Mouse (Mus musculus) CH12.LX (cell line): ENCODE results near the gene Arih2.
A peak's percentile ranks its signal among the peaks of the same experiment; 100 is the strongest.

Experiments
- CTCF ChIP-seq, 2 experiments: IDR thresholded peaks in 1 of 2; conservative IDR thresholded peaks in 1 of 2; 2 replicates each; pipeline ENCODE4 v1.5.1; 2011 to 2012; ENCODE audit warnings: low read depth in 2 of 2, low read length in 2 of 2, improper control_type of control experiment in 1 of 2, inconsistent platforms in 1 of 2, mild to moderate bottlenecking in 1 of 2, moderate library complexity in 1 of 2
- ETS1 ChIP-seq: conservative IDR thresholded peaks from 2 replicates; pipeline ENCODE4 v1.6.1; 2012; ENCODE audit warnings: low read depth, mild to moderate bottlenecking, inconsistent platforms, low read length, improper control_type of control experiment, moderate library complexity
- HCFC1 ChIP-seq: IDR thresholded peaks from 2 replicates; pipeline ENCODE4 v1.6.1; 2012; ENCODE audit warnings: low read depth, mild to moderate bottlenecking, inconsistent platforms, low read length, improper control_type of control experiment
- IRF4 ChIP-seq: IDR thresholded peaks from 2 replicates; pipeline ENCODE4 v1.6.1; 2014; ENCODE audit warnings: low read depth, mild to moderate bottlenecking, inconsistent platforms, low read length, improper control_type of control experiment
- JUND ChIP-seq: conservative IDR thresholded peaks from 2 replicates; pipeline ENCODE4 v1.6.1; 2011; ENCODE audit warnings: low read depth, low read length, improper control_type of control experiment
- NRF1 ChIP-seq: IDR thresholded peaks from 2 replicates; pipeline ENCODE4 v1.6.1; 2014; ENCODE audit warnings: low read depth, mild to moderate bottlenecking, inconsistent platforms, low read length, improper control_type of control experiment, moderate library complexity
- POLR2A ChIP-seq: IDR thresholded peaks from 2 replicates; pipeline ENCODE4 v1.6.1; 2011; ENCODE audit warnings: low read depth, mild to moderate bottlenecking, improper control_type of control experiment, low read length
- USF1 ChIP-seq: IDR thresholded peaks from 2 replicates; pipeline ENCODE4 v1.6.1; 2014; ENCODE audit warnings: low read depth, mild to moderate bottlenecking, inconsistent platforms, low read length, improper control_type of control experiment

DNA sequence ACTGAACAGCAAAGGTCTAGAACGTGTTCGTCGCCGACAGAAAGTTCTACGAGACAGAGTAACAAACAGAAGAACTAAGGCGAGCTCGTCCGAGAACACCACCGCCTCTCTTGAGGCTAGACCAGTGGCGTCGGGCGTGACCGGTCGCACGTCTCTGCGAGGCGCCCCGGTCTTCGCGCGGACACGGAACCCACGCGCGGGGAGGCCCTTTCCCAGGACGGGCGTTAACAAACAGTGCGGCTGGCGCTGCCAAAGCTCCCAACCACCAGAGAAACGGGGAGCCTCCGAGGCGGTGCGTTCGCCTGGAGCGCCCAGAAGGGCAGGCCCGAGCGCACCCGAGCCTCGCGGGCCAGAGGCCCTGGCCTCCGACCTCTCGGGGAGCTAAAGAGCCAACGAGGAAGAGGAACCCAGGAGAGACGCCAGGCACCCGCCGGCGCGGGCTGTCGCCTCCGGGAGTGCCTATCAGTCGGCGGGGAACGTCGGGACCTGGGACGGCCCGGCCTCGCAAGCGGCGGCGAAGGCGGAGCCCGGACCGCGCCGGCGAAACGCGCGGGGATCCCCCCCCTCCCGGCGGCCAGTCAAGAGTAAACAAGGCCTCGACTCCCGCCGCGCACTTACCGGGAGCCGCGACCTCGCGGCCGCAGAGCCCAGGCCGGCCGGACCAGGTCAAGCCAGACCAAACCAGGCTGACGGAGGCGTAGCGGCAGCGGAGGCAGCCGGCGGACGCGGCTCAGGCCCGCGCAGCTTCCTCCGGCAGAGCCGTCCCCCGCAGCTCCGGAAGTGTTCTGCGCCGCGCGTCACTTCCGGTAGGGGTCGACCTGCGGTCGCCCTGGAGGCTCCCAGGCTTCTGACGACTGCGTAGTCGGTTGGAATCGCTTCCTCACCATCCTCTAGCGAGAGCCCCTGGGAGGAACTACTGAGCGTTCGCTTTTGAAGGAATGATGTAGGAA is at the start of gene Arih2:
- TF ChIP-seq ETS1 (peak; percentile 61), POLR2A (peak; percentile 93), NRF1 (peak; percentile 75), CTCF (conservative IDR thresholded peaks at IDR 0.05 in 1 of 2, IDR thresholded peaks at IDR 0.05 in 1 of 2; ENCODE audit: low read depth in 2 of 2, low read length in 2 of 2) (no peak), USF1 (no peak), HCFC1 (peak; percentile 86), IRF4 (peak; percentile 34), JUND (no peak)
